Mouse (Mus musculus): Measurements from ENCODE around the gene Plekho2.

The Plekho2 gene

DNA sequence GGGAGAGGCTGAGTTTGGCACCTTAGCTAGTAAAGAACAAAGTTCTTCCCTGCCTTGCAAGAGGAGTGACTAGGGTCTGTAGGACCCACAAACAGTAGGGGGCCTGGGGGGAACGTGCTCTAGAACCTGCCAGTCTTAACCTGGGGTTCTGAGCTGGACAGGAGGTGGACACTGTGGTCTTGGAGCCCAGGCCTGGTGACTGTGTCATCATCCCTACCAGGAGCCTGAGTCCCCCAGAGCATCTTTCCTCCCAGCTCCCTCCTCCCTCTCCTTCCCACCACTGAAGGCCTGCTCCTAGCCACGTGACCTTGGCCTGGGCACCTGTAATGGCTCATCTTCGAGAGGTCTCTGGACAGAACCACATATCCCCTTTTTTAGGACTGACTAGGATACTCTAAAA is 45.7 kb downstream of the Plekho2 start:
- in situ Hi-C loops (cut with MboI, MseI) = no loop called here

DNA sequence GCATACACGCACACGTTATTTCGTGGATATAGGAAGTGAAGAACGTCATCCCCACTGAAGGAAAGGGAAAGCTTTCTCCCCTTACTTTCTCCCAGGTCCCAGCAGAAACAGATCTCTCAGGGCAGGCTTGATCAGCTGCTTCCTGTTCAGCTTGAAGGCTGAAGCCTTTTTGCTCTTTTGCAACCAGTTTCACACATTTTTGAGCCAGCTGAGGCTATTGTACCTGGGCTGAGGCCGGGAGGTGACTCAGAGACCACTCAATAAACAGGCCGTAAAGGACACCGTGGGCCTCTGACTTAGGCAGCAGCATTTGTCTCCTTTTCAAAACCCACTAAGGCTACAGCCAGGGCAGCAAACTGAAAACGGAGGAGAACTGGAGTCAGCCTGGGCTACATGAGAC is 46.9 kb downstream of the Plekho2 start:
- in situ Hi-C loops (cut with MboI, MseI) = no loop called here

- in situ Hi-C loops (cut with MboI, MseI) = no loop called here
Measured at GRCm38 (mm10) chr9:65531283-65531682, 48.6 kb downstream of the Plekho2 start.

DNA sequence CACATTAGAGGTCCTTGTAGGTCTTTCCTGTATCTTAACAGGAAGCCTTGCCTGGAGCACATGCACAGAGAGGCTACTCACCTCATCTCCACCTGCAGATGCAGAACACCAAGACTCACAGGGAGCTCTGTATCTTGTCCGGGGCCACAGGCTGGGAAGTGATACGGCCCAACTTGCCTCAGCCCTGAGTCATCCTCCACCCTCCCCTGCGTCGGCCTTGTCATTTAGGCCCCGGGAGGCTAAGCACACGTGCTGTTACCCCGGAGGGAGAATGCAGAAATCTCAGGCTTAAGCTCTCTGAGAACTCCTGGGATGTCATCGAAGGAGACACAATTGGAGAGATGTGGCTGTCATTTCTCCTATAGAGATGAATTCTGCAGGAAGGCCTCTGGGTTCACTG is 50.2 kb downstream of the Plekho2 start:
- in situ Hi-C loops (cut with MboI, MseI) = no loop called here

DNA sequence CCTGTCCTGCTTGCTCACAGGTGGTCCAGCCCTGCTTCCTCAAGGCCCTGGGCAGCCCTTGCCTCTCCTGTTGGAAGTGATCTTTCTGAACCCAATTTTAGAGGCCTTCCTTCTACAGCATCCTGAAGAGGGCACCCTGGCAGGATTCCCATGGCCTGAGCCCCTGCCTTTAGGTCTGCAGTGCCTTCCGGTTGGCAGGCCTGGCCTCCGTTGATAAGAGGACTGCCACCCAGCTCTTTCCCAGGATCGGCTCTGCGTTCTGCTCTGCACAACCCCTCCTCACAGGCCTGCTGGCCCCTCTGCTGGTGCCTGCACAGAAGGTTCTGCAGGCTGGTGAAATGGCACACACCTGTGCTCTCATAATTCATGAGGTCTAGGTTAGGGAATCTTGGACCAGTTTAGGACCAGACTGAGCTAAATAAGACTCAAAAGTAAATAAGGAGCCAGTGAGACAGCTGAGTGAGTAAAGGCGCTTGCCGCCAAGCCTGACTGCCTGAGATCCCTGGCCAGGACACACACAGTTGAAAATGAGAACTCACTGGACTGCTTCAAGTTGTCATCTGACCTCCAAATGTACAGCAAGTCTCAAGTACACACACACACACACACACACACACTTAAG is 51.3 kb downstream of the Plekho2 start:
- in situ Hi-C loops (cut with MboI, MseI) = no loop called here

GRCm38 (mm10) chr9:65525445-65526195 is 54.2 kb downstream of the Plekho2 start:
- in situ Hi-C loops (cut with MboI, MseI) = no loop called here

DNA sequence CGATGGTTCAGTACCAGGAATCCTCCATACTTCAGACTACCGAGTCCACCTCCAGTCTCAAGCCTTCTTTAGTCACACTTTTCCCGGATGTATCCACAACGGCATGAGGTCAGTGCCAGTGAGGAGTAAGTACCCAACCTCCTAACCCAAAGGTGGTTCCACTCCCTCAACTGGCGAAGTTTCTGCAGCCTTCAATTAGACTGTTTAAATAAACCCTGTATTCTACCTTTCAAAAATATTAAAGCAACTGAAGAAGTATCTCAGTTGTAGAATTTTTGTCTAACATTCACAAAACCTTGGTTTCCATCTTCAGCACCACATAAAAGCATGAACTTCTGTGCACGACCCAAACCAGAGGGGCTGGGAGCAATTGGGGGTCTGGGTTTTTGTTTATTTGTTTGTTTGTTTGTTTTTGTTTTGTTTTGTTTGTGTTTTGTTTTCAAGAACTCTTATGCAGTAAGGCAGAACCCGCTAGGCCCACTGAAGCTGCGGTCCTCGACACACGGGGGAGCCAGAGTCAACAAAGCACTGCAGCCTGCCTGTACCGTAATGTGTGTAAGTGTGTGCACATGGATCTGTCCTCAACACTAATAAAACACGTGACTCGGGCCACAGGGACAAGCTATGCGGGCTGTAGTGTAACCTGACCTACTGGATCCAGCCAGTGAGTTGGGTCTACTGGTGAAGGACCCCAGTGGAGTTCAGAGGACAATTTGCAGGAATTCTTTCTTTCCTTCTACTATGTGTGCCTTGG is 56.1 kb downstream of the Plekho2 start:
- in situ Hi-C loops (cut with MboI, MseI) = loop anchor here (5.0 kb wide), 2 partner anchors 64 to 139 kb away; partner anchors contain the start of gene Pif1

DNA sequence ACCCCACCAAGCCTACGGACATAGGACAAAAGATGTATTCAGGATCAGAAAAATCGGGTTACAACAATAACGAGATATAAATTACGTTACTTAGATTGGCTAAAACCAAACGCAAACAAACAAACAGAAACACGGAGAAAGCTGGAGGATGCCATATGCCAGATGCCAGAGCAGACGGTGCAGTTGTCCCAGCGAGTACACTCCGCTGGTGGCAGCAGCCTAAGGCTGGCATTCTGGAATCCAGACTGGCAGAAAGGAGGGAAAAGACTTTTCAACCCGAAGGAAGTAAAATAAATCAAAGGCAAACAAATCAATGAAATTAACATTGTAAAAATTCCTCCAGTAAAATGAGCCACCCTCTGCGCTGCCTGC is 59.3 kb downstream of the Plekho2 start:
- in situ Hi-C loops (cut with MboI, MseI) = loop anchor here (5.0 kb wide), 2 partner anchors 67 to 142 kb away; partner anchors contain the start of gene Pif1

- in situ Hi-C loops (cut with MboI, MseI) = loop anchor here (5.0 to 10.0 kb wide), 3 partner anchors 67 to 895 kb away; partner anchors contain the start of gene Pif1
Measured at GRCm38 (mm10) chr9:65519807-65520504, 59.9 kb downstream of the Plekho2 start, which contains the start of gene Ankdd1a. Ankdd1a (minus strand) TSS chr9:65520193.

- in situ Hi-C loops (cut with MboI, MseI) = loop anchor here (10.0 kb wide), 1 partner anchor 890 kb away; no protein-coding TSS in a partner anchor
Measured at GRCm38 (mm10) chr9:65514851-65515261, 65.0 kb downstream of the Plekho2 start.

DNA sequence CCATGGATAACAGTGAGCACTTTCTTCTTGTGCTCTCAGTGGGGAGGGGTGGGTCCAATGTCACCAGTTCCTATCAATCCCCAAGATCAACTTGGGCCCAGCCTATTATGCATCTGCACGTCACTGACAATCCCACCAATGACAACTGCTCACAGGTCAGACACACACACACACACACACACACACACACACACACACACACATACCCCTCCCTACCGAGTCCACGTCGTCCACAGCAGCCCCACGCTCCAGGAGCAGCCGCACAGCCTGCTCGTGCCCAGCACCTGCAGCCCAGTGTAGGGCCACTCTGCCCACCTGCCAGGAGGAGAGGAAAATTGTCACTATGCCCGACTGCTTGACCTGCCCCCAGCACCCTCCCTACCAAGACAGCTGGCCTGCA is 65.4 kb downstream of the Plekho2 start:
- in situ Hi-C loops (cut with MboI, MseI) = loop anchor here (10.0 kb wide), 1 partner anchor 890 kb away; no protein-coding TSS in a partner anchor

GRCm38 (mm10) chr9:65512520-65512919 is 67.3 kb downstream of the Plekho2 start:
- in situ Hi-C loops (cut with MboI, MseI) = loop anchor here (10.0 kb wide), 1 partner anchor 888 kb away; no protein-coding TSS in a partner anchor

DNA sequence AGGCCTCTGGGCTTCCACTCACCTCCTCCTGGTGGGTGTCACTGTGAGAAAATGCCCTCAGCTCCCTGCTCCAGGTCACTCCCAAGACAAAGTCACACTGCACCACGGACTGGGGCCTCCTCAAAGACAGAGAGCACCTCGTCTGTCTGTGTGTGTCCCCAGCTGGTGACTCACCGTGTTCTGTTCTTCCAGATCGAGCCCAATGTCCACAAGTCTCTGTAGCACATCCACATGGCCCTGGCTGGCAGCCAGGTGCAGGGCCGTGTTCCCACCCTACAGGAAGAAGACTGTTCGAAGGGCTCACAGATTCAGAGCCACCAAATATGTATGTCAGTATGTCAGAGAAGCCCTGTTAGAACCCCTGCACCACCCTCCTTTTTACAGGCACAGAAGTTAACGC is 71.4 kb downstream of the Plekho2 start:
- in situ Hi-C loops (cut with MboI, MseI) = no loop called here

- in situ Hi-C loops (cut with MboI, MseI) = no loop called here
Measured at GRCm38 (mm10) chr9:65502721-65503505, 76.9 kb downstream of the Plekho2 start.
